Mouse (Mus musculus): ENCODE results near the gene 1700020N01Rik. TPM values are rescaled to one million over a fixed set of nuclear protein-coding genes. Genes with fewer than 3 reads are reported as not detected.

The 1700020N01Rik gene
- polyA plus RNA-seq, 1 experiment from 2014 or later: not detected

DNA sequence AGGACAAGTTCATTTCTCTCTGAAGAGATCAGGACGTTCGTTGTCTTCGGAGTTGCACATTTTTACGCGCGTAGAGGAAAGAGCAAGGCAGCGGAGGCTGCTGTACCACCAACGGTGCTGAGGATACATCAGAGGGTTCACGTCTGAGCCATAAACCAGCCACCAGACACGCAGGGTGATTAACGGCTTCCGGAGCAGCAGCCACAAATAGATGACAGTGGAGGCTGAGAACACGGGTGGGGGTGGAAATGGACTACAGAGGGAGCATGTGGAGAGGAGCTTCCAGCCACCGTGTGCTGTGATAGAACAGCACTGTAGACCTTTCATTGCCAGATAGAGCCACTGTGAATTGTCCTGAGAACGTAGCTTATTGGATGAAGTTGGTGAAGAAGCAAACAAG, 33.2 kb upstream of the 1700020N01Rik start:
- WGBS: 89% methylated on average over 15 of the region's 15 CpGs
- Histone ChIP-seq H3K9ac (replicated peaks; ENCODE audit: low read length) (no peak overlapping the region), H3K36me3 (ENCODE audit: control insufficient read depth, insufficient read depth, low read length) (no peaks in the 10 kb centered on the region), H3K4me1 (ENCODE audit: control insufficient read depth, insufficient read depth, low read length) (no peaks in the 10 kb centered on the region), H3K27ac (replicated peaks; ENCODE audit: low read depth, low read length) (no peak overlapping the region), H3K4me2 (ENCODE audit: low read length) (no peak overlapping the region), H3K4me3 (replicated peaks; ENCODE audit: low read depth, low read length) (no peak overlapping the region), H3K27me3 (ENCODE audit: control insufficient read depth, insufficient read depth, low read length) (no peaks in the 10 kb centered on the region), H3K9me3 (ENCODE audit: control insufficient read depth, low read length) (no peaks in the 10 kb centered on the region)
- DNase-seq (no peak), ATAC-seq (ENCODE audit: low FRiP score, low TSS enrichment) (no peak)

DNA sequence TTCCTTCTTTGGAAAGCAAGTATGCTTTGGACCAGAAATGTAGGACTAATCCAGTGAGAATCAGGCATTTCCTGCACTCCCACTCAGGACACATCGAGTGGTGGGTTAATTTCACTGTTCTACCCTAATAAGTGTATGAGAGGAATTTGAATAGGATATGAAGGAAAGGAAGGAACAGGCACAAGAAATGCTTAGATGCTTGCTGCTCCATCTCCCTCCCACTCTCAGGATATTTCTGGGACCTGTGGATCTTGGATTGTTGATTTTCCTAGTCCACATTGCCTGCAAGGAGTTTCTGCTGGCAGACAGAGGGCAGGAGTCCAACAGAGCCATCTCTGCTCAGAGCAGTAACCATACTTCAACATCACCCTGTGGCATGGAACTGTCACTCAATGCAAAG, 31.8 kb upstream of the 1700020N01Rik start:
- no peaks in the 10 kb centered on the region for H3K4me1 ChIP-seq (ENCODE audit: control insufficient read depth, insufficient read depth, low read length)
- no peak for DNase-seq
- no peak overlapping the region for H3K27ac ChIP-seq (replicated peaks; ENCODE audit: low read depth, low read length)
- H3K36me3 ChIP-seq (ENCODE audit: control insufficient read depth, insufficient read depth, low read length): no peaks in the 10 kb centered on the region
- no peak overlapping the region for H3K4me3 ChIP-seq (replicated peaks; ENCODE audit: low read depth, low read length)
- H3K9me3 ChIP-seq (ENCODE audit: control insufficient read depth, low read length): no peaks in the 10 kb centered on the region
- 64% methylated on average over 1 of the region's 1 CpGs for WGBS
- H3K4me2 ChIP-seq (ENCODE audit: low read length): no peak overlapping the region
- H3K27me3 ChIP-seq (ENCODE audit: control insufficient read depth, insufficient read depth, low read length): no peaks in the 10 kb centered on the region
- ATAC-seq (ENCODE audit: low FRiP score, low TSS enrichment): no peak
- no peak overlapping the region for H3K9ac ChIP-seq (replicated peaks; ENCODE audit: low read length)

DNA sequence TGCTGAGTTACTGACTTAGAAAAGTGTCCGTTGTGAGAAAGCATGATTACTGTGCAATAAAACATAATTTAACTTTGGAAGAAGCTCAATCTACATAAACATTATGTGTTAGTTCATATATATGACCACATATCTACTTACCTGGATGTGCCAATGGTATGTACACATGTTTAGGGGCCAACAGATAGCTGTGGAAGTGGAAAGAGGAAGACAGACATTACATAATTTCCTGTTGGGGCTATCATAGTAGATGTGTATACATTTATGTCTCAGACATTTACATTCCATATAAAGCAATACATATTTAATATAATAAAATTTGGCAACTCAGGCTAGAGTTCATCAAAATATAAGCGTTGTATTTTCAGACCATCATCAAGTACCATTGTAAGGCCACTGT, 29.5 kb upstream of the 1700020N01Rik start:
- no peaks in the 10 kb centered on the region for H3K4me1 ChIP-seq (ENCODE audit: control insufficient read depth, insufficient read depth, low read length)
- 97% methylated on average over 2 of the region's 2 CpGs for WGBS
- no peak overlapping the region for H3K9ac ChIP-seq (replicated peaks; ENCODE audit: low read length)
- H3K4me2 ChIP-seq (ENCODE audit: low read length): no peak overlapping the region
- ATAC-seq (ENCODE audit: low FRiP score, low TSS enrichment): no peak
- H3K9me3 ChIP-seq (ENCODE audit: control insufficient read depth, low read length): no peaks in the 10 kb centered on the region
- no peaks in the 10 kb centered on the region for H3K36me3 ChIP-seq (ENCODE audit: control insufficient read depth, insufficient read depth, low read length)
- no peak overlapping the region for H3K27ac ChIP-seq (replicated peaks; ENCODE audit: low read depth, low read length)
- no peak overlapping the region for H3K4me3 ChIP-seq (replicated peaks; ENCODE audit: low read depth, low read length)
- DNase-seq: no peak
- no peaks in the 10 kb centered on the region for H3K27me3 ChIP-seq (ENCODE audit: control insufficient read depth, insufficient read depth, low read length)

DNA sequence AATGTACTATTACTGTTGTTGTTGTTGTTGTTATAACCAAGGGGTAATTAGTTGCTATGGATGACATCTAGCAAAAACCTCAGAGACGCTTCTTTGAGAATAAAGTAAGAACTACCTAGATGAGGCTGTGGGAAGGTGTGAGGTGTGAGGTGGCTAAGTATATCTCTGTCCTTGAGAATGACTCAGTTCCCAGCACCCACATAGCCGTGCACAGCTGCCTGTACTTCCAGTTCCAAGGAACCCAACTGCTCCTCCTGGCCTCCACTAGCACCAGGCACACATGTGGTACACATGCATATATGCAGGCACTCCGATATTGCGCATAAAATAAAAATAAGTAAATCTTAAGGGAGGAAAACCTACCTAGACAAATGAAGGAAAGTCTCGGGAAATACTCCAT, 28.8 kb upstream of the 1700020N01Rik start:
- no peaks in the 10 kb centered on the region for H3K4me1 ChIP-seq (ENCODE audit: control insufficient read depth, insufficient read depth, low read length)
- H3K27me3 ChIP-seq (ENCODE audit: control insufficient read depth, insufficient read depth, low read length): no peaks in the 10 kb centered on the region
- 95% methylated on average over 5 of the region's 5 CpGs for WGBS
- ATAC-seq (ENCODE audit: low FRiP score, low TSS enrichment) (no peak), DNase-seq (no peak)
- no peak overlapping the region for H3K4me2 ChIP-seq (ENCODE audit: low read length)
- no peaks in the 10 kb centered on the region for H3K36me3 ChIP-seq (ENCODE audit: control insufficient read depth, insufficient read depth, low read length)
- no peak overlapping the region for H3K9ac ChIP-seq (replicated peaks; ENCODE audit: low read length)
- H3K4me3 ChIP-seq (replicated peaks; ENCODE audit: low read depth, low read length): no peak overlapping the region
- no peak overlapping the region for H3K27ac ChIP-seq (replicated peaks; ENCODE audit: low read depth, low read length)
- no peaks in the 10 kb centered on the region for H3K9me3 ChIP-seq (ENCODE audit: control insufficient read depth, low read length)

DNA sequence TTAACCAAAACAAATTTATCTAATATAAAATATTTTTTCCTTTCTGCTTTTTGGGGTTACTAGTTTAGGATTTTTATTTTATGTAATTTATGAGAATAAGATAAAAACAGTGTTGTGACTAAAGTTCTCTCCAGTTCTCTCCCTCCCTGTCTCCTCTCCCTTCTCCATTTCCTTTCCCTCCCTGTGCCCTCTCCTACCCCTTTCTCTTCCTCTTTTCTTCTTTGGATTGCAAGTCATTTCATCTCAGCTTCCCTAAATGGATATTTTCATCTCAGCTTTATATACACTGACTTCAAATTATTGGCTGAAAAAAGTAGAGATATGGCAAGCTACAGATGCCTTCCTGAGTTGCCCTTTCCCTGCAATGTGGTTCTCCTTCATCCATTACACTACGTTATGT, 26.9 kb upstream of the 1700020N01Rik start:
- ATAC-seq (ENCODE audit: low FRiP score, low TSS enrichment) (no peak), DNase-seq (no peak)
- Histone ChIP-seq H3K4me1 (ENCODE audit: control insufficient read depth, insufficient read depth, low read length) (no peaks in the 10 kb centered on the region), H3K36me3 (ENCODE audit: control insufficient read depth, insufficient read depth, low read length) (no peaks in the 10 kb centered on the region), H3K9ac (replicated peaks; ENCODE audit: low read length) (no peak overlapping the region), H3K4me2 (ENCODE audit: low read length) (no peak overlapping the region), H3K9me3 (ENCODE audit: control insufficient read depth, low read length) (no peaks in the 10 kb centered on the region), H3K4me3 (replicated peaks; ENCODE audit: low read depth, low read length) (no peak overlapping the region), H3K27me3 (ENCODE audit: control insufficient read depth, insufficient read depth, low read length) (no peaks in the 10 kb centered on the region), H3K27ac (replicated peaks; ENCODE audit: low read depth, low read length) (no peak overlapping the region)
- WGBS: 96% methylated on average over 1 of the region's 1 CpGs

DNA sequence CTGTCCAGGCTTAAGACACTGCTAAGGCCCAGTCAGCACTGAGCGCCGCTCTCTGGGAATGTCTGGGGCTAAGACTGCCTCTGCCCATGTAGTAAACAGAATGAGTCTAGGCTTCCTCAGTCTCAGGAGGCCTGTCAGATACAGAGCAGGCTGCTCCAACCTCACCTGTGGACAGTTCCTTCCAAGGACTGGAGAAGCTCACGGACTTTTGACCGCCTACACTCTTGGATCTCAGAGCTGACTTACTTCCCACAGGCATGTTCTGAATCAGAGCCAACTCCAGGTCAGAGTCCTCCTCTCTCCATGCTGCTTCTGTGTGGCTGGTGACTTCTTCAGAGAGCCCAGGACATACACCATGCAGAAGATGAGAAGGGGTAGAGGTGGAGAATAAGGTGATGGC, 21.3 kb upstream of the 1700020N01Rik start:
- 86% methylated on average over 4 of the region's 4 CpGs for WGBS
- H3K4me1 ChIP-seq (ENCODE audit: control insufficient read depth, insufficient read depth, low read length): no peaks in the 10 kb centered on the region
- no peaks in the 10 kb centered on the region for H3K9me3 ChIP-seq (ENCODE audit: control insufficient read depth, low read length)
- H3K27ac ChIP-seq (replicated peaks; ENCODE audit: low read depth, low read length): no peak overlapping the region
- ATAC-seq (ENCODE audit: low FRiP score, low TSS enrichment) (no peak), DNase-seq (no peak)
- no peak overlapping the region for H3K4me3 ChIP-seq (replicated peaks; ENCODE audit: low read depth, low read length)
- H3K27me3 ChIP-seq (ENCODE audit: control insufficient read depth, insufficient read depth, low read length): no peaks in the 10 kb centered on the region
- H3K4me2 ChIP-seq (ENCODE audit: low read length): no peak overlapping the region
- no peaks in the 10 kb centered on the region for H3K36me3 ChIP-seq (ENCODE audit: control insufficient read depth, insufficient read depth, low read length)
- H3K9ac ChIP-seq (replicated peaks; ENCODE audit: low read length): no peak overlapping the region

DNA sequence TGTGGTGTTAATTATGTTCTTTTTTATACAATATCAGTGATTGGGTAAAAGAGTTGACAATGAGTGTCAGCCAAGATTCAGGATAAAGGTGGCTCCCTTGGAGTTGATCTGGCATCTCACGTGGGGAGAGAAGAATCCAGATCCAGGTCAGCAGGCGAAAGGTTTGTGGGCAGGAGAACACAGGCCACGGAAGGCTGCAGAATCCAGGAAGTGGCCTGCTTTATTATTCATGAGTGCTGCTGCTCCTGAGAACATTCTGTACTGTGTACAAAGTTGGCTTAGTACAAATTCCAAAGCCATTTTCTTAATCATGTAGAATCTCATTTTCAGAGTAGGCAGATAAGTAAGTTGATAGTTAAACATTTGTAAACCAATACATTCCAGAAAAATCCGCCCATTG, 19.2 kb upstream of the 1700020N01Rik start:
- Histone ChIP-seq H3K4me3 (replicated peaks; ENCODE audit: low read depth, low read length) (no peak overlapping the region), H3K27me3 (ENCODE audit: control insufficient read depth, insufficient read depth, low read length) (no peaks in the 10 kb centered on the region), H3K9me3 (ENCODE audit: control insufficient read depth, low read length) (no peaks in the 10 kb centered on the region), H3K4me2 (ENCODE audit: low read length) (no peak overlapping the region), H3K4me1 (ENCODE audit: control insufficient read depth, insufficient read depth, low read length) (no peaks in the 10 kb centered on the region), H3K36me3 (ENCODE audit: control insufficient read depth, insufficient read depth, low read length) (no peaks in the 10 kb centered on the region), H3K9ac (replicated peaks; ENCODE audit: low read length) (no peak overlapping the region), H3K27ac (replicated peaks; ENCODE audit: low read depth, low read length) (no peak overlapping the region)
- DNase-seq: no peak
- 79% methylated on average over 4 of the region's 4 CpGs for WGBS
- no peak for ATAC-seq (ENCODE audit: low FRiP score, low TSS enrichment)

DNA sequence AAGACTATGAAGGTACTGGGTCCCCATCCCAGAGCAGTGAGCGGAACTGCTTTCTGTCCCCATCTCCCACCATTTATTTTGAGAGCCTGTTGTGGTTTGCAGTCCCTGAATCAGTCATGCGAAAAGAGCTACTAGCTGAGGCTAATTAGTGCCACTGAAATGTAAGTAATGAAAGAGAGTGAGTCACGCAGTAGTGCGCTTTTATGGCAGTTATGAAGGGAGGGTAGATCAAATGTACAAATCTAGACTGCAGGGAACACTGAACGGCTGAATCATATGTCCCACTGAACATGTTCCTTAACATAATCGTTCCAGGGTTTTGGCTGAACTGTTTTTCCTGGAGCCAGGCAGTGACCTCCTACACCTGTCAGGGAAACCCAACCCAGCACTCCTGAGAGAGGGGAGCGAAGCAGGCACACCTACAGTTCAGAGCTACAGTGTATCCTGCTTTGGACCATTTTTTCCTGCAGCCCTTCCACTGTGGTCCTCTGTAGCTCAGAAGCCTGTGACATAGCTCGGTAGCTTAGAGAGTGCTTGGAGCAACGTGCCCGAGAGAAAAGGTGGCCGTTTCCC, 17.1 kb upstream of the 1700020N01Rik start:
- no peak overlapping the region for H3K4me3 ChIP-seq (replicated peaks; ENCODE audit: low read depth, low read length)
- no peak for ATAC-seq (ENCODE audit: low FRiP score, low TSS enrichment)

DNA sequence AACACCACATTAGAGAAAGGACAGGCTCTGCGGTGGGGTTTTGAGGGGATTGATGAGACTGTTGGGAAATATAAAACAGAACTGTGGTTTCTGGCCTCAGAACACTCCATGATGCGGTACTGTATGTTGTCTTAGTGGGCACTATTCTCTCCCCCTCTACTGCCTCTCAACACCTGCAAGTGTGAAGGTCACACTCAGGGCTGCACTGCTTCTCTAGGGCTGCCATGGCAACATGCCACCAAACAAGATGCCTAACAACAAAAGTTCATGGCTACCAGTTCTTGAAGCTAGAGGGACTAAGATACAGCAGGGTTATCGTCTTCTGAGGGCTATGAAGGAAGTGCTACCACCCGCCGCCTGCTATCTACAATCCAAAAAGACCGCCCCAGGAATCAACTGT, 15.1 kb upstream of the 1700020N01Rik start:
- Histone ChIP-seq H3K9ac (replicated peaks; ENCODE audit: low read length) (no peak overlapping the region), H3K36me3 (ENCODE audit: control insufficient read depth, insufficient read depth, low read length) (no peaks in the 10 kb centered on the region), H3K4me2 (ENCODE audit: low read length) (no peak overlapping the region), H3K27ac (replicated peaks; ENCODE audit: low read depth, low read length) (no peak overlapping the region), H3K4me3 (replicated peaks; ENCODE audit: low read depth, low read length) (no peak overlapping the region), H3K9me3 (ENCODE audit: control insufficient read depth, low read length) (no peaks in the 10 kb centered on the region), H3K27me3 (ENCODE audit: control insufficient read depth, insufficient read depth, low read length) (no peaks in the 10 kb centered on the region), H3K4me1 (ENCODE audit: control insufficient read depth, insufficient read depth, low read length) (no peaks in the 10 kb centered on the region)
- DNase-seq: no peak
- no peak for ATAC-seq (ENCODE audit: low FRiP score, low TSS enrichment)
- 96% methylated on average over 6 of the region's 6 CpGs for WGBS

More for the DNA sequence above, 17.1 kb upstream of the 1700020N01Rik start:
- WGBS: 87% methylated on average over 11 of the region's 11 CpGs
- Histone ChIP-seq H3K9ac (replicated peaks; ENCODE audit: low read length) (no peak overlapping the region), H3K27me3 (ENCODE audit: control insufficient read depth, insufficient read depth, low read length) (no peaks in the 10 kb centered on the region), H3K4me1 (ENCODE audit: control insufficient read depth, insufficient read depth, low read length) (no peaks in the 10 kb centered on the region), H3K9me3 (ENCODE audit: control insufficient read depth, low read length) (no peaks in the 10 kb centered on the region), H3K36me3 (ENCODE audit: control insufficient read depth, insufficient read depth, low read length) (no peaks in the 10 kb centered on the region), H3K27ac (replicated peaks; ENCODE audit: low read depth, low read length) (no peak overlapping the region), H3K4me2 (ENCODE audit: low read length) (no peak overlapping the region)
- no peak for DNase-seq

All from midbrain, embryonic 14.5 days (tissue).